Mouse (Mus musculus): Measurements from ENCODE around the gene Mrps21.

The Mrps21 gene

DNA sequence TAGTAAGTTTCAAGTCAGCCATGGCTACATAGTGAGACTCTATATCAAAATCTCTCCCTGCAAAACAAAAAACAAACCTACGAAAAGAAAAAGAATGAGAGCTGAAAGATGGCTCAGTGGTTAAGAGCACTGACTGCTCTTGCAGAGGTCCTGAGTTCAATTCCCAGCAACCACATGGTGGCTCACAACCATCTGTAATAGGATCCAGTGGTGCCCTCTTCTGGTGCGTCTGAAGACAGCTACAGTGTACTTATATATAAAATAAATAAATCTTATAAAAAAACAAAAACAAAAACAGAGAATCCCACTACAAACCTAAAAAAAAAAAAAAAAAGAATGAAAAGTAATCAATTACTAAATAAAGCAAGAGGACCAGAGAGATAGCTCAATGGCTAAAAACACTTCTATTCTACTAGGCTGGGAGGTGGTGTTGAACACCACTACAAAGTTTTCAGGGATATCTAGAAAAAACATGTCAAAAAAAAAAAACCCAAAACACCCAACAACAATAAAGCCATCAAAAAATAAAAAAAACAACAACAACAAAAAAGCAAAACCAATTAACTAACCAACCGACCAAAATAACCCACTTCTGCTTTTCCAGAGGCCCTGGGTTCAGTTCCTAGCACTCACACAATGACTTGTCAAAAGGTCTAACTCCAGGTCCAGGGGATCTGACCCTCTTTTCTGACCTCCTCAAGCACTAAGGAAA is 28.7 kb downstream of the Mrps21 start:
- no peak for DNase-seq

DNA sequence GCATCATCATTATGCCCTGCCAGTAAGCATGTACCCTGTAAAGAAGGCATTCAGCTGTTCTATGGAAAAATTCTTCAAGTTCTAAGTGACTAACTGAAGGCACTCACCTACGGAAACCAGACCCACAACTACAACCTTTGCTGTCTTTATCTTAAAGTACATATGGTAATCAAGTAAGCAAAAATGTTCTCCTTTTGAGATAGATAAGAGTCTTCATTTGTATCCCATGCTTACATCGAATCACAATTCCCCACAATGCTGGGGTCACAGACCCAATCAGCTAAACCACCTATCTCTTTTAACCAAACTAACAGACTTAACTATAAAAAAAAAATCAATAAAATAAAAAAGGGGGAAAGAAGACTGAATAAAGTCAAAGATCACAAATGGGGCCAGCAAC is 32.1 kb downstream of the Mrps21 start:
- DNase-seq, result no peak

DNA sequence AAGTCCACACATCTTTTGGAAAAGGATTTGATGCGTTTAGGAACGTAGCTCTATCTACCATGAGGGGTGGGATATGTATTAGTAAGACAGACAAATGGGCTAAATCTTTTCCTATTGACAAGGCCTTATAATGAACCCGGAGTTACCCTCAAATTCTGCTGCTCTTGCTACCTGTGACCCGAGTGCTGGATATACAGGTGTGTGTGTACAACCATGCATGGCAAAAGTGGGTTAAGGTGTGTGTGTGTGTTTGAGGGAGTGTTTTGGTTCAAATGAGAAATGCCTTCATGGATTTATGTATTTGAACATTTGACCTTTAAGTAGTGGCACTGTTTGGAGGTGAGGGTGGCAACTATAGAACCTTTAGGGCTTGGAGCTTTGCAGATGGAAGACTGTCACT is 42.3 kb downstream of the Mrps21 start:
- no peak for DNase-seq

DNA sequence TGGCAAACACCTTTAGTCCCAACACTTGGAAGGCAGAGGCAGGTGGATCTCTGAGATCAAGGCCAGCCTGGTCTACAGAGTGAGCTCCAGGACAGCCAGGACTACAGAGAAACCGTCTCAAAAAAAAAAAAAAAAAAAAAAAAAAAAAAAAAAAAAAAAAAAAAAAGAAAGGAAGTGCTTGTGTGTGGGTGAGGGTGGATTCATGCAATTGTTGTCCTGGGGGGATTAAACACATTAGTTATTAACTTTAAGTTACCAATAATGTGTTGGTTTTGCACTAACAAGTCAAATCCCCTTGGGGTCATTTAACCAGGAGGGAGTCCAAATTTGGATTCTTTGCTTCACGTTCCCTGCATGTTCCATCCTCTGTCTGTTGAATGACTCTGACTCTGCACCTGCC is 45.0 kb downstream of the Mrps21 start:
- no peak for DNase-seq

DNA sequence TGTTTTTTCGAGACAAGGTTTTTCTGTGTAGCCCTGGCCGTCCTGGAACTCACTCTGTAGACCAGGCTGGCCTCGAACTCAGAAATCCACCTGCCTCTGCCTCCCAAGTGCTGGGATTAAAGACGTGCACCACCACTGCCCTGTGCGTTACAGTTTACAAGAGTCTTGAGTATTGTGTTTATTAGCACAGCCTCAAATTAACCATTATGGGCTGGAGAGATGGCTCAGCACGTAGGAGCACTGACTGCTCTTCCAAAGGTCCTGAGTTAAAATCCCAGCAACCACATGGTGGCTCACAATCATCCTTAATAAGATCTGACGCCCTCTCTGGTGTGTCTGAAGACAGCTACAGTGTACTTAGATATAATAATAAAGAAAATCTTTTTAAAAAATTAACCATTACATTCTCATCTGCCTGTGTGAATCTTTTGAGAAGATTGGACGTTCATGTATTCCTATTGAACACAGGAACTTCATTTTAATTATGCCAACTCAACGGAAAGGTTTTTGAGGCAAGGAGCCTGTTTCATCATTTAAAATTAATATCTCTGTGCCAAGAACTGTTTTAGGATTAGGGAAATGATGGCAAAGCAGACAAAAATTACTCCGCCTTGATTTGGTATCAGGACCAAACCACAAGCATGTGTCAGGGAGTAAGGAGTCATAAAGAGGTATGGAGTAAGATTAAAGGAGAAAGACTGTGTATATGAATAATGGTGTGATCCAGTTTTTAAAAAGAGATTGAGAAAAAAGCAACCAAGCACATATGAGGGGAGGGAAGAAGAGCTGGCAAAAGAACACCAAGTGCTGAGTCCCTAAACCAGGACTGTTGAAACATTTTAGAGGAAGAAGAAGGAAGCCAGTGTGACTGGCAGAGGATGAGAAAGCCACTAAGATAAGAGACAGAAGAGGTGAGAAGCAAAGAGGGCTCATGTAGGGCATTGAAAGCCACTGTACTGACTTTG is 51.0 kb downstream of the Mrps21 start:
- DNase-seq, result peak in 1 of 2 experiments; percentile 5

DNA sequence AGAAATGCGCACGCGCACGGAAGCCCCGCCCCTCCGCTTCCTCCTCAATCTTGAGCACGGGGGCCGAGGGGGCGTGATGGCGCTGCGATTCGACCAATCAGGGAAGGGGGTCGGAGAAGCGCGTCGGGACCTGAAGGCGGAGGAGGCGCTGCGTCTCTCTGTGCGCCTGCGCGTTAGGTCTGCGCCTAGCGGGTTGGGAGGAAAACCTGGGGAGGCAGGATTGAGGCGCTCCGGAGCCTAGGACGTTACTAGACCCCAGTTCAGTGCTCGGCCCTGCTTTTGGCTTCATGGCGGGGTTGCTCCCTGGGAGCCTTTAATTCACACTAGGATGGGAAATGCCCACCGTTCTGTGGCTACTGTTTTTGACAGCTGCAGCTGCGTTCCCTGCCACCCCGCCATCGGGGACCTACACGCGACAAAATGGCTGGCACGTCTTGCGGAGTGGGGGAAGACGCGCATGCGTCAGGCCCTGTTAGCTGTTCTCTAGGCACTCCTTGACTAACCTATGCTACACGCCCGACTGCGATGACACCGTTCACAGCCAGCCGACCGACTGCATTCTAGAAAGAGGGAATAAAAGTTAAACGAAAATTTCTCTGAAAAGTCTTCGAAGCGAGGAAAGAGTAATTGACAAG is 51.9 kb downstream of the Mrps21 start:
- peak; percentile 100 for DNase-seq

DNA sequence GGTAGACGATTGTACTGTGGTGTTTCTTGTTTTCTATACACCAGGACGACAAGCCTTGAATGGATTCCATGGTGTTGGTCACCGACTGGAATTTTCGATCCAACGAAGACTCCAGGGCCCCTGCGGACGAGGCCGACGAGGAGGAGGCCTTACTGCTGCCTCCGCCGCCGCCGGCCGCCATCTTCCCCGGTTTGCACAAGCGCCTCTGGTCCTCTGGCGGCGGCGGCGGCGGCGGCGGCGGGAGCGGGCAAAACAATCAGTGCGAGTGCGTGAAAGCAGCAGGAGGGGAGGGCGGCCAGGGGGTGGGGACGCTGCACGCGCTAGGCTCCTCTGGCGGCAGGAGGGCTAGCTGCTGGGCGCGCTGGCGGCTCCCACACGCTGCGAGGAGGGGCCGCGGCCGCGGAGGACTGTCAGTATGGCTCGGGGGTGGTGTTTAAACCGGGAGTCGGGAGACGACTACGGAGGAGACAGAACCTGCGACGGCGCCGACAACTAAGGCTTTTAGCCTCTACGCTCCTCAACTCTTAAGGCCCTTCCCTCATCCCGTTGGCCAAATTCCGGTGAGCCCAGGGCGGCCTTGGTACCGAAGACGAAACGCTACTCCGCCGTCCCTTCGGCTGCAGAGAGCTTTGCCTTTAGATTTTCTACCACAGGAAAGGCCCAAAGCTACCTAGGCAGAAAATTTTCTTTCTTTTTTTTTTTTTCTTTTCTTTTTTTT is 52.6 kb downstream of the Mrps21 start, which contains the start of gene Rprd2:
Rprd2 (minus strand) TSS at position 293 of the 718 bp plus-strand sequence.
- DNase-seq, result peak; percentile 83 to 90

DNA sequence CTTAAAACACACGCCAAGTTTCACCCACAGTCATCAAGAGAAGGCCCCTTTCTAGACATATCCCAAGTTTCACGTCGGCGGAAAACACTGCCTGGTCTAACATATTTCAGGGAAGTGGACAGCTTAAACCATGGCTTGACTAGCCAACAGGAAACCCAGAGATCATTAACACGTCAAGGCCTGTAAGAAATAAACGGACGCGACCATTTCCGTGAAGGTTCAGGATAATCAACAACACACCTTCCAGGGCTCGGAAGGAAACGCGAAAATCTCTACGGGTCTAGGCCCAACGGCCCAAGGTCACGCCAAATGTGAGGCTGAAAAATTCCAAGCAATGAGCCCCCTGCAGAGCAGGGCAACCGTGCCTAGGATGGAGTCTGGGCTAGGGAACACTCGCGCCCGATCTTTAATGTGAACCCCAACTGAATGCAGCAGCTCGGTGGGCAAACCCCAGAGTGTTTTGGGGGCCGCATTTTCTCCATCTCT is 53.2 kb downstream of the Mrps21 start:
- DNase-seq, result peak; percentile 62 to 76

- DNase-seq, result no peak
Measured at GRCm38 (mm10) chr3:95816681-95817080, 54.6 kb downstream of the Mrps21 start.

Data from kidney, postnatal 4 days (tissue).